Mouse (Mus musculus) neural tube, embryonic 14.5 days (tissue): ENCODE data around the gene Wdr77. TPM values are rescaled to one million over a fixed set of nuclear protein-coding genes. Genes with fewer than 3 reads are reported as not detected.
"Not testable (repeated sequence)": the region's sequence is repeated elsewhere in the genome, so short reads cannot be mapped to it uniquely, and the experiment has no call there.

Source experiments
- ATAC-seq: fragments of 200-750 bp; cut with Nextera tagmentation; 2 replicates; pipeline ENCODE4 v1.8.0; 2017; ENCODE audit warnings: low read depth, mild to moderate bottlenecking, moderate TSS enrichment, moderate library complexity
- H3K27ac ChIP-seq: fragments of 300-500 bp; sonication (generic); 2 replicates; pipeline ENCODE4 v1.5.1; 2014; ENCODE audit warnings: low read depth, mild to moderate bottlenecking, control low read depth, low read length, moderate library complexity, mixed read lengths
- H3K27me3 ChIP-seq: fragments of 300-500 bp; sonication (generic); 2 replicates; pipeline ENCODE4 v1.6.1; 2014; ENCODE audit warnings: low read length; ENCODE audit not compliant: control insufficient read depth, insufficient read depth
- H3K36me3 ChIP-seq: fragments of 300-500 bp; sonication (generic); 2 replicates; pipeline ENCODE4 v1.6.1; 2014; ENCODE audit warnings: low read length, mixed read lengths; ENCODE audit not compliant: control insufficient read depth, insufficient read depth
- H3K4me1 ChIP-seq: fragments of 300-500 bp; sonication (generic); 2 replicates; pipeline ENCODE4 v1.6.1; 2014; ENCODE audit warnings: low read length; ENCODE audit not compliant: control insufficient read depth, insufficient read depth
- H3K4me2 ChIP-seq: fragments of 300-500 bp; sonication (generic); 2 replicates; pipeline ENCODE4 v1.6.1; 2014; ENCODE audit warnings: mild to moderate bottlenecking, low read depth, low read length, control low read depth
- H3K4me3 ChIP-seq: fragments of 300-500 bp; sonication (generic); 2 replicates; pipeline ENCODE4 v1.5.1; 2014; ENCODE audit warnings: low read depth, low read length, control low read depth, mixed read lengths
- H3K9ac ChIP-seq: fragments of 300-500 bp; sonication (generic); replicated peaks from 2 replicates; pipeline ENCODE4 v1.6.1; 2014; ENCODE audit warnings: low read depth, mild to moderate bottlenecking, control low read depth, low read length, mixed read lengths
- H3K9me3 ChIP-seq: fragments of 300-500 bp; sonication (generic); 2 replicates; pipeline ENCODE4 v1.6.1; 2016; ENCODE audit warnings: low read length; ENCODE audit not compliant: control insufficient read depth
- WGBS: fragments of 180-500 bp; shearing (Covaris S2); extraction: QIAGEN DNeasy Blood & Tissue Kit; methylation state at CpG from one replicate; pipeline ENCODE4 v1.1.7; 2014; 5-methylcytosine and 5-hydroxymethylcytosine counted together
- polyA plus RNA-seq: library from polyadenylated mRNA; unstranded; fragments of >200 nt; fragmentation: Nextera tagmentation; extraction: Ambion mirVana; gene quantifications from 2 replicates; pipeline ENCODE4 v1.2.1, GENCODE M21; 2014

The Wdr77 gene
- polyA plus RNA-seq, 1 experiment from 2014 or later, result 91.4 TPM

DNA sequence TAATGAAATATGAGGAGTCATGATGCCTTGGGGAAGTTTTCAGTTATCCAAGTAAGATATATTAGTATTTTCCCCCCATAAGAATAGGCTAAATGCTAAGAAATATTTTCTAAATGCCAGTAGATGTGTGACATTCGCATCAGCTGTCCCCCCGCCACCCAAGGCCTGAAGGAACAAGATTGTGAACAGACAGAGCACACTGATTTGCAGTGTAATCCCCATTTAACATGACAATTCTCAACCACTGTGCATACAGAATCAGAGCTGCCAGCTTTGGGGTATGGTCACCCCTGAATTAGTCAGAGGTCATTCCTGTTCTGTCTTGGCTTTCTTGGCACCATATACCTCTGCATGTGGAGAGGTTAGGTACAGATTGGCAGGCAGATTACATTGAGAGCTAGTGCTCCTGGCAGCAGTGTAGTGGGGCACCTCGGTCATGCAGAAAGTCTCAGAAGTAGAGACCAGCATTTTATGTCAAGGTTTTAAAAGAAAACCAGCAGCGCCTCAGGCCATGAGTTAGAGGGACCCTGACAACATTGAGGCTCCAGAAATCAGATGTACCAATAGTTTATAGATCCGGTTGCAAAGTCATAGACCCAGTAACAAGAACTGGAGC is 12.8 kb downstream of the Wdr77 start:
- Histone ChIP-seq H3K9me3 (no peaks in the 10 kb centered on the region), H3K4me3 (no peak overlapping the region), H3K4me2 (no peak overlapping the region), H3K27me3 (no peaks in the 10 kb centered on the region), H3K4me1 (no peaks in the 10 kb centered on the region), H3K9ac (no peak overlapping the region), H3K36me3 (peaks cover 27% of the 10 kb centered on the region), H3K27ac (no peak overlapping the region)
- ATAC-seq, result peak; percentile 42; the same call in 1 of the 2 replicates
- 89% methylated on average over 5 of the region's 5 CpGs for WGBS

DNA sequence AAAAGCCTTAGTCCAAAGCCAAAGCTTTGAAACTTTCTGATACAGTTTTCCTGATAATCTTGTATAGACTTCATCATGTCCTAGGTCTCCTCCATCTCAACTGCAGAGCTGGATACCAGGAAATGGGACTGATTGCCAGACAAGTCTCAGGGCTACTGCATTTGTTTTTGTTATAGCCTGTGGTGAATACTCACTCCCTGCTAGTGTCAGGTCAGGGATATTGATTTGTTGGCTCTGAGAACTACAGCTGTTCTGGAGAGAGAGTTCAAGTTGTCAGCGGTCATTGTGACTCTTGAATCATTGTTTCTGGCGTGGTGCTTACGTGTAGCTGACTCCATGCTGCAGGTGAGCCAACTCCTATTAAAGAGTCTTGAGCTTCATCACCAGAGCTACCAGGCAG is 14.2 kb downstream of the Wdr77 start, which contains the start of gene Ovgp1:
Ovgp1 (plus strand) TSS at position 301 of the 400 bp plus-strand sequence.
- no peak within 1 kb of the TSS for H3K9ac ChIP-seq
- no peaks in the 10 kb centered on the region for H3K27me3 ChIP-seq
- ATAC-seq, result no peak
- H3K4me1 ChIP-seq, result no peaks in the 10 kb centered on the region
- WGBS, result 68% methylated on average over 3 of the region's 3 CpGs
- H3K27ac ChIP-seq, result no peak within 1 kb of the TSS
- H3K9me3 ChIP-seq, result no peaks in the 10 kb centered on the region
- no peak within 1 kb of the TSS for H3K4me3 ChIP-seq
- H3K36me3 ChIP-seq, result peaks cover 14% of the 10 kb centered on the region
- no peak within 1 kb of the TSS for H3K4me2 ChIP-seq

DNA sequence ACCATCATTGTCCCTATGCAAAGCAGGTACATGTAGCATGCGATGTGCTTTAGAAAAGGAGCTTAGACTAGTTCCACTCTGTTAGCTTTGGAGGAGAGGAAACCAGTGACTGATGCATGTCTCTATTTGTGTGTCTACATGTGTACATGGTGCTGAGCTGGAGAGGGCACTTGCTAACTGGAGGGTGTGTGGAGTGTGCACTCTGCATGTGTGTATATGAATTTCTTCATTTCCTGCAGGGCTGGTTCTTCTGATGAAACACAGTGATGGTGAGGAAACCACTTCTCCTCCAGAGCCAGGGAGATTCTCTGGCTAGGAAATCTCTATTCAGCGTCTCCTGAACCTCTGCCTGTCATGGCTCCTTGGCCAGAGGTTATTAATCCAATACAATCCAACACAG is 15.0 kb downstream of the Wdr77 start:
- H3K27me3 ChIP-seq, result no peaks in the 10 kb centered on the region
- ATAC-seq, result no peak
- H3K27ac ChIP-seq, result no peak overlapping the region
- H3K9me3 ChIP-seq, result no peaks in the 10 kb centered on the region
- H3K9ac ChIP-seq, result no peak overlapping the region
- H3K36me3 ChIP-seq, result peaks cover 6% of the 10 kb centered on the region
- 85% methylated on average over 2 of the region's 2 CpGs for WGBS
- H3K4me1 ChIP-seq, result no peaks in the 10 kb centered on the region
- no peak overlapping the region for H3K4me3 ChIP-seq
- H3K4me2 ChIP-seq, result no peak overlapping the region

DNA sequence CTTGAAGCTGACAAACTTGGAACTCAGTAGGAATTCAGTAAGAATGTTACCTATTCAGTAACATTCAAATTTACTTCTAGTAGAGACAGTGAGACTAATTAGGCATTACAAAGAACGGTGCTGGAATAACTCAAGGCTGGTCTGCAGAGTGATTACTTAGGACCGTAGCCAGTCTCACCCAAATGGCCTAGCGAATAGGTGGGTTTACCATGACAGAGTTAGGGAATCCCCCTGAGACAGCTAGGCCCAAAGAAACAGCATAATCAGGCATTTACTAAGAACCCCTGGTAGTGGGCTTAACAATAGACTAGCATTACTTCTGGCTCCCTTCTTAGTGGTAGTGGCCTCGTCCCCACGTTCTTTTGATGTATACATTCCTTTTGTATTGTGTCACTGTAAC is 30.4 kb downstream of the Wdr77 start:
- not testable (repeated sequence) for H3K9ac ChIP-seq, H3K36me3 ChIP-seq, H3K4me2 ChIP-seq, H3K4me3 ChIP-seq, ATAC-seq, H3K27ac ChIP-seq, H3K27me3 ChIP-seq, H3K4me1 ChIP-seq, H3K9me3 ChIP-seq
- 37% methylated on average over 5 of the region's 5 CpGs for WGBS

DNA sequence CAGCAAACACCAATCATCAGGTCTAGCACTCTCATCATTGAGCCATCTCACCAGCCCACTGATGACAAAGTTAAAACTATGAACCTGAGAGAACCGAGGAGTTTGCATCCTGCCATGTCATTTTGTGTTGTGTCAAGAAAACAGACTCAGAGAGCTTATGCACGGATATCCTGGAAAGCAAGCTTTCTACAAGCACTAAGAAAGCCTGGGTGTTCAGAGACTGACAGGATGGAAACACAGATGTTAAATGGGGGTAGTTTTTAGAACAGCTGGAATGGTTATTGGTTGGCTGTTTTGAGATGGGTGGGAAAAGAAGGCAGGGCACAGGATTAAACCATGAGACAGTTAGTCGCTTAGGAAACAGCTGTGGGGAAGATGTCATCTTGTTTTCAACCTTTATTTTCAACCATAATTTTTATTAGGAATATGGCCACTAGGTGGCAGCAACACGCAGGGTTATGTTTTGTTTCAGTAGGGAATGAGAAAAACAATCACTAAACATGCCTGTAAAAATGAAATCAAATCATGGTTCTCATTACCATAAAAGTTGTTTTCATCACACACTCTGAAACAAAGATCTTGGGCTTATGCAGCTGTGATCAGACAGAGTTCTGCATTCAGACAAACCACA is 32.6 kb downstream of the Wdr77 start:
- no peak overlapping the region for H3K4me3 ChIP-seq
- no peaks in the 10 kb centered on the region for H3K9me3 ChIP-seq
- no peak overlapping the region for H3K27ac ChIP-seq
- H3K4me1 ChIP-seq, result no peaks in the 10 kb centered on the region
- no peak overlapping the region for H3K9ac ChIP-seq
- no peaks in the 10 kb centered on the region for H3K36me3 ChIP-seq
- ATAC-seq, result peak; percentile 51; the same call in 1 of the 2 replicates
- H3K27me3 ChIP-seq, result no peaks in the 10 kb centered on the region
- H3K4me2 ChIP-seq, result no peak overlapping the region
- 34% methylated on average over 4 of the region's 4 CpGs for WGBS

DNA sequence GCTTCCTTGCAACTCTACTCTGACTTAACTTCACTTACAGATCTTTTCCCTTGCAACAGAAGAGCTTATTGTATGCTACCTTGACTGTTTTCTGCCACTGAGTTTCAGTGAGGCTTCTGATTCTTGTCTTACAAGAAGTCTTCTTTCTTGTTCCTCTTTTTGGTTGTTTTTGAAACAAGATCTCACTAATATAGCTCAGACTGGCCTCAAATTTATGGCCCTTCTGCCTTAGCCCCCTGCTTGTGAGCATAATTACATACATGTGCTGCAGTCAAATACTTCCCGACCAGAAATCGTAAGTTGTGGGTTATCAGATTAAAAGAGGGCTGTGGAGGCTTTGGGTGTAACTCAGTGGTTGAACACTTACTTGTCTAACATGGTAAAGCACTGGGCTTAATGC is 35.6 kb downstream of the Wdr77 start:
- no peak for ATAC-seq
- no peaks in the 10 kb centered on the region for H3K4me1 ChIP-seq
- no peak overlapping the region for H3K9ac ChIP-seq
- no peak overlapping the region for H3K4me3 ChIP-seq
- no peaks in the 10 kb centered on the region for H3K27me3 ChIP-seq
- no peaks in the 10 kb centered on the region for H3K36me3 ChIP-seq
- 77% methylated on average over 2 of the region's 2 CpGs for WGBS
- no peaks in the 10 kb centered on the region for H3K9me3 ChIP-seq
- H3K4me2 ChIP-seq, result no peak overlapping the region
- no peak overlapping the region for H3K27ac ChIP-seq

DNA sequence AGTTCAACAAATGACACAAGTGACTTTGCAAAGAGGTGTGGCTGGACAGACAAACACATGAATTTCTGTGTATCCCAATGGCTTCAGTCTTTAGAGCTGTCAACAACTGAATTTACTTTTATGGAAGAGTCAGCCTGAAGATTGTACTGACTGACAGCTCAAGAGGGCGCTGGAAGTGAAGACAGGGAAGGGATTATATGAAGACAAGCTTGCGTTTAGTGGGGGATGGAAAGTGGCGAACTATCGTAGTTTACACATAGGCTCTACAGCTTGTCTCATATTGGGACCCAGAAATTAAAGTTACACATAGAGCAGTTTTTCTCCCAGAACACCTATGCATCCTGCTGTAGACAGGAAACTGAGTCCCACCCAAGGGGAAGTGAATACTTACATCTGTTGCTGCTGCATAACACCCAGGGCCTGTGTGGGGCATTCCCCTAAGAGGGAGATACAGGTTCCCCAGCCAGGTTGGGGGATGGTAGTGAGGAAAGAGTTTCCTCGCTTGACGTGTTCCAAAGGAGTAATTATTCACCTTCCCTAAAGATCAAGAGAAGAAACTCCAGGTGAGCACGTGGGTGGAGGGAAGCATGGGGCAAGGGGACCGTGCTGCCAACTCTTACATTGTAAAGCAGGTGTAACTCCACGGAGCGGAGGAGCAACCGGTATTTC is 41.7 kb downstream of the Wdr77 start:
- Histone ChIP-seq H3K27ac (no peak overlapping the region), H3K4me2 (peak overlapping the region; percentile 42), H3K4me3 (0 out of 2 replicates have a peak overlapping the region, but pooled peaks have one; percentile 9), H3K4me1 (no peaks in the 10 kb centered on the region), H3K9me3 (no peaks in the 10 kb centered on the region), H3K36me3 (no peaks in the 10 kb centered on the region), H3K9ac (0 out of 2 replicates have a peak overlapping the region, but pooled peaks have one; percentile 21), H3K27me3 (no peaks in the 10 kb centered on the region)
- ATAC-seq, result peak; percentile 41; the same call in 1 of the 2 replicates
- WGBS, result 21% methylated on average over 11 of the region's 11 CpGs

DNA sequence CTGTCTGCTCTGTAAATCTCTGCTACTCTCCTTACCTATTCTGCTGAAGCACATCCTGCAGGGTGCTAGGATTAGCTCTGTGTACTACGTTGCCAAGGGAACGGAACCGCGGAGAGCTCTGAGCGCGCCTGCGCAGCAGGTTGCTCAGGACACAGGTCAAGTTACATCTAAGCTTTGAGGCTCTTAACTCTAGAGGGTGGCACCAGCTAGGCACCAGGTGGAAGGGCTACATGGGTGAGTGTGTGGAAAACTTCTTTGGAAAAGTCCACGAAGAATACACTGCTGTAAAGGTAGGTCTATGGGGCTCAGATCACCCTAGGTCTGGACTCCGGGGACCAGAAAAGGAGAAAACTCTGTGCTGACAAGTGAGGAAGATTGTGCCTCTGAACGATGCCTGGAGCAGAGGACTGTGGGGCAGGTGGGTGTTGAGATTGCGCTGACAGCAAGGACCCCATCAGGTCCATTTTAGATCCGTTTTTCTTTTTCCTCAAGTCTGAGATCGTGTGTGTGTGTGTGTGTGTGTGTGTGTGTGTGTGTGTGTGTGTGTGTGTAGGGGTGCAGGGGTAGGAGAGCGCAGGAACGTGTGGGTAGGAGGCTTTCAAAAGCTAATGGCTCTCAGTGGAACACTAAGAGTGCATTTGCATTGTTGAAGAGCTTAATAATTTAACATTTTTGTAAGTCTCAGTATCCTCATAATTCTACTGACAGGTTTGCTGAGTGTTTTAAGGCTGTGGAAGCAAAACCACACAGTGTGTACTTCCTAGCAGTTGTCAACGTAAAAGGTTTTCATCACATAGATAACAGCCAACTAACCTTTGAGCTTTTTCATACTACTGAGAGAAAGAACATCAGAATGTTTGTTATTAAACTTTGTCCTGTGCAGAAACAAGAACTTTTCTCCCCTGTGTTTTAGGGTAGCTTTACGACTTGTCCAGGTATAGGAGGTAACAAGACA is 42.5 kb downstream of the Wdr77 start:
- Histone ChIP-seq H3K9me3 (no peaks in the 10 kb centered on the region), H3K27ac (no peak overlapping the region), H3K4me3 (peak overlapping the region; percentile 9; the same call in 1 of the 2 replicates), H3K36me3 (no peaks in the 10 kb centered on the region), H3K4me1 (no peaks in the 10 kb centered on the region), H3K27me3 (no peaks in the 10 kb centered on the region), H3K9ac (0 out of 2 replicates have a peak overlapping the region, but pooled peaks have one; percentile 21), H3K4me2 (peak overlapping the region; percentile 42)
- 22% methylated on average over 17 of the region's 17 CpGs for WGBS
- peak; percentile 91; the same call in 1 of the 2 replicates for ATAC-seq
